Mouse (Mus musculus): ENCODE measurements around the gene Acr. TPM values are rescaled to one million over a fixed set of nuclear protein-coding genes. Genes with fewer than 3 reads are reported as not detected.

Acr gene
- under 1 TPM; 0.37 to 0.96 TPM for total RNA-seq (2021)

GRCm38 (mm10) chr15:89568114-89568513, at the start of gene Acr:
TSS of gene Acr (plus strand) at chr15:89568326.
- DNase-seq (ENCODE audit: extremely low spot score in 1 of 2, low spot score in 1 of 2) = no peak

- no peak for DNase-seq (ENCODE audit: extremely low spot score in 1 of 2, low spot score in 1 of 2)
These were observed 46.2 kb upstream of the Acr start for GRCm38 (mm10) chr15:89521951-89522350.

- no peak for DNase-seq (ENCODE audit: extremely low spot score in 1 of 2, low spot score in 1 of 2)
These were observed 45.4 kb upstream of the Acr start for GRCm38 (mm10) chr15:89522566-89523282.

- DNase-seq (ENCODE audit: extremely low spot score in 1 of 2, low spot score in 1 of 2) = no peak
These were observed 44.8 kb upstream of the Acr start for GRCm38 (mm10) chr15:89523283-89523832.

GRCm38 (mm10) chr15:89524001-89524571, 44.0 kb upstream of the Acr start:
- DNase-seq (ENCODE audit: extremely low spot score in 1 of 2, low spot score in 1 of 2) = no peak

GRCm38 (mm10) chr15:89524611-89525415, 43.3 kb upstream of the Acr start:
- no peak for DNase-seq (ENCODE audit: extremely low spot score in 1 of 2, low spot score in 1 of 2)

GRCm38 (mm10) chr15:89525464-89525863, 42.7 kb upstream of the Acr start:
- DNase-seq (ENCODE audit: extremely low spot score in 1 of 2, low spot score in 1 of 2) = no peak

GRCm38 (mm10) chr15:89525896-89526295, 42.2 kb upstream of the Acr start:
- no peak for DNase-seq (ENCODE audit: extremely low spot score in 1 of 2, low spot score in 1 of 2)

- DNase-seq (ENCODE audit: extremely low spot score in 1 of 2, low spot score in 1 of 2) = no peak
These were observed 41.3 kb upstream of the Acr start for GRCm38 (mm10) chr15:89526776-89527325.

- no peak for DNase-seq (ENCODE audit: extremely low spot score in 1 of 2, low spot score in 1 of 2)
These were observed 40.7 kb upstream of the Acr start for GRCm38 (mm10) chr15:89527466-89527865.

GRCm38 (mm10) chr15:89528201-89528850, 39.8 kb upstream of the Acr start:
- DNase-seq (ENCODE audit: extremely low spot score in 1 of 2, low spot score in 1 of 2) = no peak

- DNase-seq (ENCODE audit: extremely low spot score in 1 of 2, low spot score in 1 of 2) = no peak
These were observed 39.2 kb upstream of the Acr start for GRCm38 (mm10) chr15:89528923-89529322.

GRCm38 (mm10) chr15:89530336-89530735, 37.8 kb upstream of the Acr start:
- DNase-seq (ENCODE audit: extremely low spot score in 1 of 2, low spot score in 1 of 2) = peak; percentile 64 to 86

- no peak for DNase-seq (ENCODE audit: extremely low spot score in 1 of 2, low spot score in 1 of 2)
These were observed 36.7 kb upstream of the Acr start for GRCm38 (mm10) chr15:89531399-89531798.

GRCm38 (mm10) chr15:89532026-89532923, 35.9 kb upstream of the Acr start:
- DNase-seq (ENCODE audit: extremely low spot score in 1 of 2, low spot score in 1 of 2) = peak; percentile 63 to 69

- DNase-seq (ENCODE audit: extremely low spot score in 1 of 2, low spot score in 1 of 2) = no peak
These were observed 34.9 kb upstream of the Acr start for GRCm38 (mm10) chr15:89532924-89533842.

- DNase-seq (ENCODE audit: extremely low spot score in 1 of 2, low spot score in 1 of 2) = no peak
These were observed 34.3 kb upstream of the Acr start for GRCm38 (mm10) chr15:89533843-89534207.

GRCm38 (mm10) chr15:89544171-89544570, 24.0 kb upstream of the Acr start:
- DNase-seq (ENCODE audit: extremely low spot score in 1 of 2, low spot score in 1 of 2) = no peak

All from layer of hippocampus, postnatal 25 days (tissue).